Mouse (Mus musculus) embryonic fibroblast, embryonic 13.5 days (primary cell): Measurements from ENCODE around the gene Tfap2e.

Experiments used
- CTCF ChIP-seq: IDR thresholded peaks from 2 replicates; pipeline ENCODE4 v1.5.1; 2011; ENCODE audit warnings: mild to moderate bottlenecking, control low read depth, low read length, moderate library complexity, borderline replicate concordance; ENCODE audit not compliant: insufficient read depth
- POLR2A ChIP-seq: IDR thresholded peaks from 2 replicates; pipeline ENCODE4 v1.6.1; 2011; ENCODE audit warnings: low read depth, mild to moderate bottlenecking, control low read depth, low read length, moderate library complexity

DNA sequence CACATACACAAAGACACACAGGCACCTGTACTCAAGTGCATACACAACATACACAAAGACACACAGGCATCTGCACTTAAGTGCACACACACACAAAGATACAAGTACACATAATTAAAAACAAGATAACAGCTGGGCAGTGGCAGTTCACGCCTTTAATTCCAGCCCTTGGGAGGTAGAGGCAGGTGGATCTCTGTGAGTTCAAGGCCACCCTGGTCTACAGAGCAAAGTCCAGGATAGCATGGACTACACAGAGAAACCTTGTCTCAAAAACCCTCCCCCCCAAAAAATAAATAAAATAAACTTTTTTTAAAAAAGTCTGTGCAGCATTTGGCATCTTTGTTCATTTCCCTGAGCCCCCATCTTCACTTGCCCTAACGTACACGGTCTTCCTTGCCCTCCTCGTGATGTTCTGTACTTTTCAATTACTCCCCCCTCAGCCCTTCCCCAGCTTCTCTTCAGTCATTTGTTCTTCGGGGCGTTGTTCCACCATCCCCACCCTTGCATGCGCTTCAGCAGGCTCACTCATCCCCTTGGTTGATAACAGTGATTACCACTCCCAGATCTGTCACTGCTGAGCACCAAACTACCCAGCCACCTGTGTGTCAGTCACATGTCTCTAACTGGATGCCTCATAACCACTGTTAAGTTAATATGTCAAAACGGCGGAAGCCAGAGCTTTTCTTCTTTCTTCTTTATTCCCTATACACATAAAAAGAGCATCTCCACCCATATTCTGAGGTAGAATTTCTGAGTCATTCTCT, 33.9 kb upstream of the Tfap2e start:
- TF ChIP-seq POLR2A (no peak), CTCF (no peak)
